Mouse (Mus musculus): Measurements from ENCODE around the gene Myrfl.

GRCm38 (mm10) chr10:116931497-116932179, 34.9 kb upstream of the Myrfl start:
- TF ChIP-seq TAL1 (IDR thresholded peaks at IDR 0.05; ENCODE audit: low read length) (no peak), GATA1 (IDR thresholded peaks at IDR 0.05; ENCODE audit: low read length) (no peak)
